Mouse (Mus musculus): ENCODE data around the gene Rpf1.

Gene Rpf1

DNA sequence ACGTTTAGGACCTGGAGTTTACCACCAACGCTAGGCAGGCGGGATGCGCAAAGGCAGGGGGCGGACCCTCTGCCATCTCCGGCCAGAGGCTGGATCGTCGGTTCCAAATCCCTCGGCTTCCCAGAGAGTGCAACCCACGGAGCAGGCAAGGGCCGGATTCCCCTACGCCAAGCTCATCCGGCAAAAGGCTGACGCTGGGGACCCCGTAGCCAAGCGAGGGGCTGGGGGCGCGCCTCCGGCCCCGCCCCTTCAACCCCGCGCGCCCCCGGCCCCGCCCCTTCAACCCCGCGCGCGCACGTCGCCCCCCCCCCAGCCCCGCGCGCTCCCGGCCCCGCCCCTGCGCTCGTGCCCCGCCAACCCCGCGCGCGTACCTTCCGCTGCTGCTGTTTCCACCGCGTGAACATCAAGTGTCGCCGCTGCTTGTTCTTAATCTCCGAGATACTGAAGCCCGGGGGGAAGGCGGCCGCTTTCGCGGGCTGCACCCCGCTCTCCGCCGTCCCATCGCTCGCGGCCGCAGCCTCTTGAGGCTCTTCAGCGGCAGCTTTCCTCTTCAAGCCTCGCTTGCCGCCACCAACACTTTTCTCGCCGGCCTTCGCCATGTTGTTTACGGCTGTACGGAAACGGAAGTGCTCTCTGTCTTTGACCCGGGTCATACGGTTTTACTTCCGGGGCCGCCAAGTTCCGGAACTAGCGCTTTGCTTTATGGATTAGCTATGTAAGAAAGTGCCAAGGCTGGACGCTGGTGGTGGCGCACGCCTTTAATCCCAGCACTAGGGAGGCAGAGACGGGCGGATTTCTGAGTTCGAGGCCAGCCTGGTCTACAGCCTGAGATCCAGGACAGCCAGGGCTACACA, at the start of gene Rpf1:
Gene Rpf1, minus strand, starts transcription at position 632 of the 854 bp plus-strand sequence.
- DNase-seq: peak; percentile 91 to 95

- no peak for DNase-seq
These were observed 49.7 kb upstream of the Rpf1 start for GRCm38 (mm10) chr3:146570939-146571338.

DNA sequence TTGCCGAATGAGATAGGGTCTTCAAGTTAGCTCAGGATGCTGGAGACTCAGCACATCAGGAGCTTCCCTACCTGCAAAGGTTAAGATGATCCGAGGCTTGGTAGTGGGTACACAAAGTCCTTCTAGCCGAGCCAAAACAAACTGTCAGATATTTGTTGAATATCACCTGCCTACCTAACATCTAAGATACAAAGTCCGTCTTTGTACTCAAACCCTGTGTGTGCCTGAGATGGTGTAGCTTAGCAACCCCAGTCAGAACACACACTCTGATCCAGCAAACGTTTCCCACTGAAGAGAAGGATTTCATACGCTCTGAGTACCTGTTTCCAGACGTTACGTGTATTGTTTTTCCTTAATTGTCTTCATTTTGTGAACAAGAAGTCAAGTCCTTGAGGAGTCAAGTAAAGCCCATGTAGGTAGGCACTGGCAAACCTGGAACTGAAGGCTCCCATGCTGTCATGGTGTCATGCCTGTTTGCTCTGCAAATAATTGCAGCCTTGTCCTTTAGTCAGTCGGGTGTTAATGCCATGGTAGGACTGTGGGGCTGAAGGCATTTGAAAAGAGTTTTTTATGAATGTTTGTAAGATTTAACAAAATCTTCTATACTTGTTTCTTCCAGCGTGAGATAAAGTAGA, 49.0 kb upstream of the Rpf1 start, which contains the start of gene Uox:
Gene Uox, plus strand, starts transcription at position 279 of the 635 bp plus-strand sequence.
- DNase-seq: no peak

- DNase-seq: no peak
These were observed 48.4 kb upstream of the Rpf1 start for GRCm38 (mm10) chr3:146569594-146569993.

GRCm38 (mm10) chr3:146567884-146568530, 46.8 kb upstream of the Rpf1 start:
- peak; percentile 19 to 54 for DNase-seq

- DNase-seq: no peak
These were observed 46.1 kb upstream of the Rpf1 start for GRCm38 (mm10) chr3:146567366-146567765.

DNA sequence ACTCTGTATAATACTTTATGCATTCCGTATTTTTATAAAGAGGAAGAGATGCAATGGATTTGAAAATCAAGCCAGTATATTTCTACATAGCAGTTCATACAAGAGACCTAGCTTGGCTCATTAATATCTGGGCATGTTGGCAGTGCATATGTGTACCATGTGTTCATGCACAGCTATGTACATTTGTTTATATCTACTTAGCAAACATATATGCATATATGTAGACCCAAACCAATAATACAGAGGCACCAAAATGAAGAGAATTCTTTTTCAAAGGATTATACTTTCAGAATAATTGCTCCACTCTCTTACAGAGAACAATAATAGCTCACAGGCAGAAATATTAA, 43.8 kb upstream of the Rpf1 start:
- no peak for DNase-seq

- peak; percentile 90 to 92 for DNase-seq
These were observed 43.2 kb upstream of the Rpf1 start for GRCm38 (mm10) chr3:146564268-146565064.

GRCm38 (mm10) chr3:146562936-146563335, 41.7 kb upstream of the Rpf1 start:
- DNase-seq: no peak

DNA sequence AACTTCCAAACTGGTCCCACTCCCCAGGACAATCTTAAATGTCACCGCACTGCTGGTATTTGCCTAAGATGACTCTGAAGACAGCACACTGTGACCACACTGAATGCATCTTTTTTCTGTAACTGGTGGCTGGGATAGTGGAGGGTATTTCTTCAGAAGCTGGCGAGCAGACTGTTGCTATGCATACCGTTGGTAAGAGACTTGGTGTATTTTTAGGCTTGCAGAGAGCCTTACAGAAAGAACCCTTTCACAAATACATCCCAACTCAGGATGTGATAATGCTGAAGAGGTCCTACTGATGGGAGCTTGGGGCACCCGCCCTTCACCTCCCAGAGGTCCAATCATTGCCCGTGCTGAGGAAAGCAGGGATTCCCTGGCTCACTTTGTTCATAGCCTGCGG, 36.3 kb upstream of the Rpf1 start:
- no peak for DNase-seq

DNA sequence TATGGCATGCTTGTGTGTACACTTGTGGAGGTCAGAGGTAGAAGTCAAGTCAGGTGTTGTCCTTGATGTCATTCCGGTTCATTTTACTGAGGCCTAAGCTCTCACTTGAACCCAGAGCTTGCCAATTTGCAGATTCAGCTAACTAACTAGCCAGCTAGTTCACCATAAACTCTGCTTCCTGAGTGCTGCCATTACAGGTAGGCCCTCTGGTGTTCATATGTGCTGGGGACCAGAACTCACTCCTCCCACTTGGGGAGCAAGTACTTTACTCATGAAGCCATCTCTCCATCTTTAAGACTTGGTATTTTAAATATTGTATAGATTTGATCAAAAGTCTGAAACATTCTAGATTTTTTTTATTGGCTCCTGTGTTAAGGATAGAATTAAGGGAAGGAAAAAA, 35.3 kb upstream of the Rpf1 start:
- no peak for DNase-seq

DNA sequence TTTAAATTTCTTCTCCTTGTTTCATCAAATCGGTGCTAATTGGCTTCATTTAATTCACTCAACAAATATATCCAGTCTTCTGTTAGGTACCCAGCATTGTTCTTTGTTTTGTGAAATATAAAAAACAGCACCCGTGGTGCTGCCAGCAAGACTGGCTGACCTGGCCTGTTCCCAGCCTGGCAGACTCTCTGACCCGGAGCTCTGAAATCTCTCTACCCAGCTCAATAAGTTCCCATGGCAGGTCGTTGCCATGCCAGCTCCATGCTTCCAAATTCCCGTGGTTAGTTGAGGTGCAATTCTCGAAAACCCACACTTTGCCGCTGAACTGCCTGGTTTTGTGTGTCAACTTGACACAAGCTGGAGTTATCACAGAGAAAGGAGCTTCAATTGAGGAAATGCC, 33.6 kb upstream of the Rpf1 start:
- DNase-seq: no peak

- DNase-seq: no peak
These were observed 22.4 kb upstream of the Rpf1 start for GRCm38 (mm10) chr3:146543632-146544031.

DNA sequence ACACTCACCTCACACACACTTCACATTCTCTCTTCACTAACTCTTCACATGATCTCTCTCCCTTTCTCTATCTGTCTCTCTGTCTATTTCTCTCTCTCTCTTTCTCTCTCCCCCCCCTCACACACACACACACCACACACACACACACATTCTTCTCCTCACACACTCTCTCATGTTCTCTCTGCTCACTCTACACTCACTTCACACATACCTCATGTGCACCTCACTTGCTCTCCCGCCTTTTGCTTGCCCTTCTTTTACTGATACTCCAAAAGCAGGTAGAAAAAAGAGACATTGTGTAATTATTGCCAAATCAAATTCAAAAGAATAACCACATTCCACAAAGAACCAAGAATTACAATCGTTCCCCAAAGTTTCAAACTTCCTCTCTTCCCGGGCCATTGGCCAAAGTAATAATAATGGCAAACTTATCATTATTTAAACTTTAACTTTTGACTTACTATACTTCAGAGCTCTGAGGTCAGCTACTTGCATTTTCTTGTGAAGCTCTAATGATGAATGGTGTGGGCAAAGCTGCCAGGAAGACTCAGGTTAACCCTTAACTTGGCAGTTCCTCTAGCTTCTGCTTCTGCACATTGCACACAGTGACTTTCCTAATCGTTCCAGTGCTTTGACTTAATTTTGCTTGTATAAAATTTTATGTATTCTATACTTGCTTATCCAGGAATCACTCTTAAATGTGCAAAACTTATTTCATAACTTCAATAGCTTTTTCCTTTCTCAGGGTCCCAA, 19.5 kb upstream of the Rpf1 start:
- no peak for DNase-seq

DNA sequence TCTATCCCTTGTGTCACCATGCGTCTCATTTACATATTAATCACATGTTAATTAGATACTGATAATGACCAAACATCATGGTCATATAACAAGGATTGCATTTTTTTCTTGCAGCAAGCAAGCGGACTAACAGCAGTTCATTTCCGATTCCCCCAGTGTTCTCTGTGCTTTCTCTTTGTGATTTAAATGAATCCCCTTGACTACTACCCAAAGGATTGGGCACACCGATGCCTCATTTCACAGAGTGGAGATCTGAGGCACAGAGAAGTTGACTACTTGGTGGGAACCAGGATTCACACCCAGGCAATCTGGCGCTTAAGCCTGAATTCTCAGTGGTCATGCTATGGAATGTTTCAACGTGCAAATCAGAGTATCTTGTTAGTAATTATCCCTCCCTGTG, 13.8 kb upstream of the Rpf1 start:
- DNase-seq: no peak

DNA sequence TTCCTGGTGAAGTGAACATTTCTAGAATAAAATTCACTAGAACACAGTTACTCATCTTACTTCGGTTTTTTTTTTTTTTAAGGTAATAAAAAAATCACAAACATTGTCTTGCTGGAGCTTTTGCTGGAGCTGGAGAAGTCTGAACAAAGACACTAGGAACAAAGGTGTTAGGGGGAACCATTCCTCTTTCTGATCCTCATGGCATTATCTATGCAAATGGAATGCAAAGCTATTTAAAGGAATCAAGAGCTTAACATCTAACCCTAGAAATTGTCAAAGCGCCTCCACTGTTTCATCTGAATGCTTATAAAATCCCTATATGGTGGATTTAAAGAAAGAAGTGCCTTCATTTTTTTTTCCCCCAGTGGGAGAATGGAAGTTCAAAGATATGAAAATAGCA, 7.1 kb upstream of the Rpf1 start:
- no peak for DNase-seq

- DNase-seq: peak in 1 of 2 experiments; percentile 28
These were observed 407 bp upstream of the Rpf1 start for GRCm38 (mm10) chr3:146521652-146522020.

DNA sequence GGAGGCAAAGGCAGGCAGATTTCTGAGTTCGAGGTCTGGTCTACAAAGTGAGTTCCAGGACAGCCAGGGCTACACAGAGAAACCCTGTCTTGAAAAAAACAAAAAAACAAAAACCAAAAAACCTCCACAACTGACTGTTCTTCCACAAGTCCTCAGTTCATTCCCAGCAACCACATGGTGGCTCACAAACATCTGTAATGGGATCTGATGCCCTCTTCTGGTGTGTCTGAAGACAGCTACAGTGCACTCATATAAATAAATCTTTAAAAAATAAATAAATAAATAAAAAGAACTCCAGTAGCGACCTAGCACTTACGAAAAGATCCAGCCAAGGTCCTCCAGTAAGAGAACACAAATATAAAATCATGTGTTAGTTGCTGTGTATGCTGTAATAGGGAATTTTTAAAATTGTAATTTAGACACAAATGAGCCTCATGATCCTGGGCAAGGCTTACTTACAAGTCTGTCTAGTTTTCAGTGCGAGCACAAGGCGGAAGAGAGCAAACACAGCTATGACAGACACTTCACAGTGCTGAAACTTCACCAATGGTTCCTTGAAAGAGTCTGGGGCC, 917 bp downstream of the Rpf1 start:
- no peak for DNase-seq

DNA sequence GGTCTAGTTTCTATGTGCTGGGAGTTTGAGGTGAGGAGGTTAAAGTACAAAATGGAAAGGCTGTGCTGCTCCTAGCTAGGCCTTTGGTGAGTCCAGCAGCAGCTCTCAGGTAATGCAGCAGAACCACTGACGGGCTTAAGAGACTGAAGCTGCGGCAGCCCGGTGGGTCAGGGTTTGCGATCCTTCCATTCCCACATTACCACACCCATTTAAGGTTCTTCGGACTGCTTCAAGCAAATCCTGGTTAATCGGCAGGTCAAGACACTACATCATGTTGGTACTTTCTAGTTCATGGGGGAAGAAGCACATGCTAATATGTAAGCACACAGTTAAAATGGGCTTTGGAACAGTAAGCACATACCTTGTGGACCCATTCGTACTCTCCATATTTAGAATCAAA, 14.5 kb downstream of the Rpf1 start:
- no peak for DNase-seq

DNA sequence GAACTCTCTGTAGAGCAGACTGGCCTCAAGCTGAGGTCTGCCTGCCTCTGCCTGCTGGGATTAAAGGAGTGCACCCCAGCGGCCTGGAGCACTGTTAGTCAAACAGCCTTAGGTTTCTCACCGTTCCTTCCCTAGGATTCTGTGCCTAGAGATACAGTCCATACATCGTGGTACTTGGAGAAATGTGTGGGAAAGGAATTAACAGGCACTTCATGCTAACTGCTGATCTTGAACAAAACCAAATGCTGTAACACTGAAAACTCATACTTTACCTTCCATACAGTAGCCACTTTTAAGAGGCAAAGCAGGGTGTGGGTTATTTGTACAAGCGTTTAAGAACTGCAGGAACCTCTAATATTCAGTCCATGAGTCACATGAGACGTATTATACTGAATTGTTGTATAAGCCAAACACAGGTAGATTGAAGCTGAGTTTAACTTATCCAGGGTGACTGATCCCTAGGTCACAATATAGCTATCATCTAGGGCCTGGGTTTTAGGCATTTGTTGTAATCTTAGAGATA, 19.6 kb downstream of the Rpf1 start:
- no peak for DNase-seq

- no peak for DNase-seq
These were observed 20.4 kb downstream of the Rpf1 start for GRCm38 (mm10) chr3:146500810-146501201.

All from kidney, postnatal 4 days (tissue).